Mouse (Mus musculus) activated CD4-positive, CD25-positive, alpha-beta regulatory T cell, adult 4 months (primary cell): ENCODE measurements around the gene Gtf2f2. TPM values are rescaled to one million over a fixed set of nuclear protein-coding genes. Genes with fewer than 3 reads are reported as not detected.
"Not testable (repeated sequence)": the region's sequence is repeated elsewhere in the genome, so short reads cannot be mapped to it uniquely, and the experiment has no call there.

ENCODE experiments used
- ATAC-seq: one replicate; pipeline ENCODE4 v1.8.0; 2017
- polyA plus RNA-seq, 2 experiments: library from polyadenylated mRNA; unstranded; fragments of 100-300 nt; shearing (Covaris generic); gene quantifications; one replicate each; pipeline ENCODE4 v1.2.1; 2017

Gtf2f2 gene
- polyA plus RNA-seq, 2 experiments from 2014 or later, result 50.7 to 51.6 TPM

GRCm38 (mm10) chr14:75906931-75907330, 103.7 kb downstream of the Gtf2f2 start:
- ATAC-seq, result no peak

- no peak for ATAC-seq
Measured at GRCm38 (mm10) chr14:75904972-75905371, 105.7 kb downstream of the Gtf2f2 start.

DNA sequence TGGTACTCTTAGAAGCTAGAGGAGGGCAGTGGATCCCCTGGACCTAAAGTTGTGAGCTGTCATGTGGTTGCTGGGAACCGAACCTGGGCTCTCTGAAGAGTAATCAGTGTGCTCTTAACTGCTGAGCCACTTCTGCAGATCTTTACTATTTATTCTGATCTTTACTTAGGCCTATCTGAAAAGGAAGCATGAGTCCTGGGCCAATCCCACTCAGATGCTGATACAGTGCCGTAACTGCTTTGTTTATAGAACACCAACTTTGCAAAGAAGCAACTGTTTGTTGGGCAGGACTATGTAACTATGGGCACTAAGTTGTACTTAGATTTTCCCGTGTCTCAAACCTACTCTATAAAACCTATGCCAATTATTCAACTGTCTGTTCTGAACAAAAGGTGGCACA, 107.5 kb downstream of the Gtf2f2 start:
- no peak for ATAC-seq

DNA sequence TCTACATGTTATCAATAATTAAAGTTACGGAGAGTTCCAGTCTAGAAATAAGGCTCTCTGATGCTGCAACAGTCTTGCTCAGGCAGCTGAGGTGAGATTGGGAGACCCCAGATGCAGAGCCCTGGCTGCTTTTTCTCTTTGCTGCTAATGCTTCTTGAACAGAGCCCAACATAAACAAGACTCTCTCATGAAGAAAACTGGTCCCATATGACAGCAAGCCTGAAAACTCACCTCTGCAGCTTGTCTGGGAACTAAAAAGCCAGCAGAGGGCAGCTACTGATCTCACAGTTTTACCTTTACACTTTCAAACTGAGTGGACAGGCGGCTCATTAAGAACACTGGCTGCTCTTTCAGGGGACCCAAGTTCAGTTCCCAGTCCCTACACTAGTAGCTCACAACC, 108.7 kb downstream of the Gtf2f2 start:
- no peak for ATAC-seq

GRCm38 (mm10) chr14:75900793-75901499, 109.7 kb downstream of the Gtf2f2 start:
- no peak for ATAC-seq

- ATAC-seq, result peak; percentile 69
Measured at GRCm38 (mm10) chr14:75899566-75899965, 111.1 kb downstream of the Gtf2f2 start.

DNA sequence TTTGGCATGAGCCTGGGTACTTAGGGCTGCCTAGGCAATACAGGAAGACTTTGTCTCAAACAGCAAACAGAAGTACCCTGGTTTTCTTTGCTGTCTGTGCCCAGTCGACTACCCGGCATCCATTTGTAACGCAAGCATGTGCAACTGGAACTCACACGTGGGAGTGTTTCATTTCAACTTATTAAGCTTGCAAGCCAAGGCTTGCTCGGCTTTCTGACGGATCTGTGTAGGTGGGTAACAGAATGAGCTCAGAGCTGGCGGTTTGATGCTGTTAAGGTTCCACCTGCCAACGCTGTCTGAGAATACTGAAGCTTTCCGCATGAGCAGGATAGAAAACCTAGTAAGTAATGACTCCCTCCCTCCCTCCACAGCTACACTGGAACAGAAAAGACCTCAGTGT, 118.5 kb downstream of the Gtf2f2 start:
- no peak for ATAC-seq

DNA sequence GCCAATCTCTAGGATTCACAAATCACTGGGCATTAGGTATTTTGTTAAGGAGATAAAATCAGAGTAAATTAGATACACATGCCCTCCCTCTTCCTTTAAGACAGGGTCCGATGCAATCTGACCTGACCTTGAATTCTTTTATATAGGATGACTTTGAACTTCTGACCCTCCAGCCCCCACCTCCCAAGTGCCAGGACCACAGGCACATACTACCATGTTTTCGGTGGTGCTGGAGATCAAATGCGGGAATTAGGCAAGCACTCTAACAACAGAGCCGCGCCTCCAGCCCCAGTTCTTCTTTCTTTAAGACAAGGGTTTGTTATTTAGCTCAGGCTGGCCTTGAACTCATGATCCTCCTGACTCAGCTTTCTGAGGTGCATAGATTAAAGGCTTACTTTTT, 126.8 kb downstream of the Gtf2f2 start:
- ATAC-seq, result no peak

DNA sequence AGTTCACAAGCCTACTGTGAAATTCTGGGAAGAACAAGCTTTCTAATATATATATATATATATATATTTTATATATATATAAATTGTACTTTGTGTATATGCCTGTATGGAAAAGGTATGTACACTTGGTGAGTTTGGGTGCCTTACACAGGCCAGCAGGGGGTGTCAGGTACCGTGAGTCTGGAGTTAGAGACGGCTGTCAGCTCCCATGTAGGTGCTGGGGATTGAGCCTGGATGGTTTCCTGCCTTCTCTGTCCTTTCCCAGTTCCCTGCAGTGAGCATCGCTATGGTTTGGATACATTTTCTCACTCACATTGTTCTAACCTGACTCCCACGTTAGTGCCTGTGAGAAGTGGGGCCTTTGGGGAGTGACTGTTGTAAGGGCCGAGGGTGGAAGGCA, 127.3 kb downstream of the Gtf2f2 start:
- ATAC-seq, result no peak

GRCm38 (mm10) chr14:75881856-75882255, 128.8 kb downstream of the Gtf2f2 start:
- ATAC-seq, result no peak

GRCm38 (mm10) chr14:75878980-75879379, 131.7 kb downstream of the Gtf2f2 start:
- no peak for ATAC-seq

GRCm38 (mm10) chr14:75877297-75877696, 133.4 kb downstream of the Gtf2f2 start:
- no peak for ATAC-seq

- peak; percentile 81 for ATAC-seq
Measured at GRCm38 (mm10) chr14:75876320-75877043, 134.2 kb downstream of the Gtf2f2 start.

DNA sequence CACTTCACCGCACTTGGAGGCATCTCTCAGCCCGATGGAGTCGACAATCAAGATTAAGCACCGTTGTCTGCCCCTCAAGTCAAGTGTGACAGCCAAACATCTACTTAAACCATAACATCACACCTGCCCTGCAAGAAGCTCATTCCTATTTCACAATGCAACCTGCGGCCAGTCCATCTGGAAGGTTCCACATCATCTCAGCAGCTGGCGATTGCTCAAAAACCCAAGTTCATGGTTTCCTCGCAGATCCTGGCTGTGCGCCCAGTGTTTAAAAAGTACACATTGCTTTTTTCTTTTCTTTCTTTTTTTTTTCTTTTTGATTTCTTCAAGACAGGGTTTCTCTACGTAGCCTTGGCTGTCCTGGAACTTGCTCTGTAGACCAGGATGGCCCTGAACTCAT, 137.1 kb downstream of the Gtf2f2 start:
- ATAC-seq, result no peak

GRCm38 (mm10) chr14:75871750-75872149, 138.9 kb downstream of the Gtf2f2 start:
- no peak for ATAC-seq

- ATAC-seq, result no peak
Measured at GRCm38 (mm10) chr14:75871111-75871510, 139.6 kb downstream of the Gtf2f2 start.

- ATAC-seq, result no peak
Measured at GRCm38 (mm10) chr14:75870631-75871030, 140.0 kb downstream of the Gtf2f2 start.

GRCm38 (mm10) chr14:75869769-75870363, 140.8 kb downstream of the Gtf2f2 start:
- ATAC-seq, result no peak

DNA sequence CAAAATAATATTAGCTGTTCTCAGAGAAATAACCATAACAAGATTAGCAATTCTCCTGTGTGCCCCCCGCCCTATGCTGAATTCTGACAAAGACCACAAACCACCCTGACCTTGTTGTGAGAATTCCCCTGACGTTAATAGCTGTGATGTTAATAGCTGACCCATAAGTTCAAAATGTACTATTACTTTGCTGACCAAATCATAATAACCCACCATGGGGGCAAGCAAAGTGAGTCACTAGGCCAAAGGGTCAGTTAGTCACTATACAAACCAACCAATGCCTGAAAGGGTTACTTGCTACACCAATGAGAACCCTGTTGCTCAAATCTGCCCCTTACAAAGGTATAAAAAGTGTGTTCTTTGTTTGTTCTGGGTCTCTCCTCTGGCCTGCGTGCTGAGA, 142.6 kb downstream of the Gtf2f2 start:
- not testable (repeated sequence) for ATAC-seq

GRCm38 (mm10) chr14:75866706-75867333, 143.8 kb downstream of the Gtf2f2 start:
- no peak for ATAC-seq

DNA sequence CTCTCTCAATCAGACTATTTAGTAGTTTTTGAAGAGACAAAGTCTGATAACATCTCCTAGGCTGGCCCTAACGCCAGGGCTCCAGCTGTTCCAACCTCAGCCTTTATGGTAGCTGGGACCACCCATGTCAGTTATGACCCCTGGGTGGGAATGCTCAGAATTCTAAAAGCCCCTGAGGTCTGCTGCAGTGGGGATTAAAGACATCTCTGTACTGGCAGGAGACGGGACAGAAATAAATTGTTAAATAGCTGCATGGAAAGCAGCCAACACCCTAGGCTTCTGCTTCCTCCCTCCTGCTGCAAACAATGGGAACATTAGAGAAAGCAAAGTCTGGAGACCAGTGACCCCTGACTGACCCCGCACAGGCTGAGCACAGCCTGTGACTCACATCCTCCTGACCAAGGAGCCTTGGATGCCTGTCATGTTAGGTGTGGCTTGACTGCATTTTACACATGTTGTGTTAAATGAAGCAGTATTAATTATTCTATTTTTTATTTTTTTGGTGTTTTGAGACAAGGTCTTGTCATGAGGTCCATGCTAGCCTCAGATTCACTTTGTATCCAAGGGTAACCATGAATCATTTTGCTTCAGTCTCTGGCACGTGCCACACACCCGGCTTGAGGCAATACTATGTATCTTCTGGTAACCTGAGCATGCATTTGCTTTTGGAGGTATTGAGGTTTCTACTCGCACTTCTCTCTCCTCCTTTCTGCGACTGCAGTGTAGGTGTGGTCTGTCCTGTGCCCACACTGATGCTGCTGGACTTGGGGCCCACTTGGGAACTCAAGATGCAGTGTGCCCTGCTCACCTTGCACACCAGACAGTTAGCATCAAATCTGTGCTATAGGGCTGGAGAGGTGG, 146.9 kb downstream of the Gtf2f2 start:
- no peak for ATAC-seq

DNA sequence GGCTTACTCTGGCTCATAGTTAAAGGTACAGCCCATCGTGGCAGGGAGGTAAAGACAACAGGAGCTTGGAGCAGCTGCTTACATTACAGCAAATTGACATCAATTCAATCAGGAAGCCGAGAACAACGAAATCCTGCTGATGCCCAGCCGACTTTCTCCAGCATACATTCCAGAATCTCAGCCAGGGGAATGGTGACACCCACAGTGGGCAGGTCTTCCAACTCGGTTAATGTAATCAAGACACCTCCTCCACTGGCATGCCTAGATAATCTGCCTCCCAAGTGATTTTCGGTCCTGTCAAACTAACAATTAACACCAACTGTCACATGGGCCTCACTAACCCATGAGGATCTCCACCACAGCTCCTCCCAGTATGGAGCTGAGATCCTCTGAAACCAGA, 148.0 kb downstream of the Gtf2f2 start:
- ATAC-seq, result no peak
